Mouse (Mus musculus) liver (tissue): Measurements from ENCODE around the gene Rhoj.

Experiments
- DNase-seq: peaks from one replicate; pipeline ENCODE4 v3.0.0-alpha.2; 2020; ENCODE audit warnings: mixed read lengths

Gene Rhoj

GRCm38 (mm10) chr12:75351846-75352245 is 43.7 kb downstream of the Rhoj start:
- DNase-seq: no peak

GRCm38 (mm10) chr12:75352410-75352809 is 44.3 kb downstream of the Rhoj start:
- peak; percentile 33 for DNase-seq

GRCm38 (mm10) chr12:75354354-75354753 is 46.2 kb downstream of the Rhoj start:
- no peak for DNase-seq

DNA sequence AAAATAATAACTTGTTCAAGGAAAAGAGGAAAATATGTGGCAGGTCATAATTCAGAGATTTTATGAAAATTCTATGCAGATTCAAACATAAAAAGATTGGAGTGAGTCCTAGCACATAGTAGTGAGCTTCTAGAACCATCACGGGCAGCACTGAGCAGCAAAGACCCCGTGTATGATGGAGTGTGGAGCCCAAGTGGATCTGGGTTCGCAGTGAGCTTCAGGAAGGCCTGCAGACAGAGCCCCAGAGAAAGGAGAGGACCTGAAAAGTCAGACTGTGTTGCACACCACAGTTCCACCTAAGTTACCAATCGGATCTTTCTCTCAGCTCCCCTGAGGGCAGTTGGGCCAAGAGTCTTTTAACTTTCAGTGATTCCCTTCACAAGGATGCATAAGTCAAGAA is 49.7 kb downstream of the Rhoj start:
- no peak for DNase-seq

GRCm38 (mm10) chr12:75358714-75359113 is 50.6 kb downstream of the Rhoj start:
- no peak for DNase-seq

GRCm38 (mm10) chr12:75359500-75359899 is 51.4 kb downstream of the Rhoj start:
- no peak for DNase-seq

GRCm38 (mm10) chr12:75359921-75360482 is 51.9 kb downstream of the Rhoj start:
- no peak for DNase-seq

DNA sequence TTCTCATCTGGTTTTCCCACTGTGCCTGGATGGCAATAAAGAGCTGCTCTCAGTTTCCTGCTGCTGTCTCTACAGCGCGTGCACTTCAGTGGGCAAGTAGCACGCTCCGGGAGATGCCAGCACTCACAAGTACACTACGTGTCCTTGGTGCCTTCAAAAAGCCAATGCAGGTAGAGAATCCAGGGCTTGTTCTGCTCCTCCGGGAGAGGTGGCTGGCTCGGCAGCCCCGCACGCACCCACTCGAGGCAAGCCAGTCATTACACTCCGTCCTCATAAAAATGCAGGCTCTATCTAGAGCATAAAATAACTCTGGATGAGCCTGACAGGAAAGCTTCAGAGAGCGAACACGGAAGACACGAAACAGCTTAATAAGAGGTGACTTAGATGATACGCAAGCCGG is 54.3 kb downstream of the Rhoj start:
- DNase-seq: no peak

- no peak for DNase-seq
Observed at GRCm38 (mm10) chr12:75364416-75364815, 56.3 kb downstream of the Rhoj start.

GRCm38 (mm10) chr12:75365621-75366124 is 57.6 kb downstream of the Rhoj start:
- DNase-seq: no peak

DNA sequence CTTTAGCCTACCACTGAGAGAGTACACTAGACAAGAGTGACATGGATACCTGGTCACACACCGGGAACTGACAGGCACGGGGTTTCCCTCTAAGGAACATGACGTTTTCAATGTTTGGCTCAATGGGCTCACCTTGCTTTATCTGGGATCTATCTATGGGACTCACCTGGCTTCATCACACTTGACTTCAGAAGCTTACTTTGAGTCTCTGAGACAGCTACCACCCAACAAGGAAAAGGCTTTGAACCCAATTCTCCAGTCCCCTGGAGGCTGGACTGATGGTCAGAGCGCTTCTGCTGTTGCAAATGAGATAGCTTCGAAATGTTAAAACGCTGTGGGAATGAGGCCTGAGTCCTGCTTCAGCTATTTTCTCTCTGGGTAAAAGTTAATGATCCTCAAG is 59.2 kb downstream of the Rhoj start:
- no peak for DNase-seq

- no peak for DNase-seq
Observed at GRCm38 (mm10) chr12:75368527-75368926, 60.4 kb downstream of the Rhoj start.

GRCm38 (mm10) chr12:75369418-75369851 is 61.3 kb downstream of the Rhoj start:
- no peak for DNase-seq

DNA sequence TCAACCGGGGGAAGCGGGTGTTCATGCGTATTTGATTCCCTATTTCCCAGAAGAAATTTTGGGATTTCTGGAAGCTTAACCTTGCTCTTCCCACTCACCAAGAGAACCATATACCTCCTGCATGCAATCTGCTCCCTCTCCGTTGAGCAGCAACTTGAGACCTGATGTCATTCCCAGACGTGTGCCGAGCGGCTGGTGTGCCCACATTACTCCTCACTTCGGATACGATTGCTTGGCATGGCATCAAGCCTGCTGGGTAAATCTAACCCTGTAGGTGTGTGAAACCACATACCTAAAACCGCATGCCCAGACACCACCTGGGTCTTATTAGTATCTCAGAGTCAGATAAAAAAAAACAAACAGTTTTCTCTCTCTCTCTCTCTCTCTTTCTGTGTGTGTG is 66.3 kb downstream of the Rhoj start:
- DNase-seq: no peak

GRCm38 (mm10) chr12:75375060-75375459 is 66.9 kb downstream of the Rhoj start:
- no peak for DNase-seq

GRCm38 (mm10) chr12:75376126-75376525 is 68.0 kb downstream of the Rhoj start:
- DNase-seq: no peak

DNA sequence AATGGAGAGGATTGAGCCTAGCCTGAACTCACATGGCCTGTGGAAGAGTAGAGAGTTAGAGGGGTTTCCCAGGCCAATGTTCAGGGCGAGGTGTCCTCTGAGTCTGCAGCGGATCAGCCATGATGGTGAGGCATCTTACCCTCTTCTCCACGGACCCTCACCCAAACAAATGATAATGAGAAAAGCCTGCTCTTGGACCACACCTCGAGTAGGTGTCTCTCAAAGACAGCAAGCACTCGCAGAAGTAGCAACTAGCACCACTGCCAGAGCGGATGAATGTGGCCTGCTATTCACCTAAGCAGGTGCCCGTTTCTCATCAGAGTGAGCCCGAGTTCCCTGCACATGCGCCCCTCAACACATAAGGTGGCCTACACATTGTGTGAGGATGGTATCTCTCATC is 78.6 kb downstream of the Rhoj start:
- DNase-seq: no peak

DNA sequence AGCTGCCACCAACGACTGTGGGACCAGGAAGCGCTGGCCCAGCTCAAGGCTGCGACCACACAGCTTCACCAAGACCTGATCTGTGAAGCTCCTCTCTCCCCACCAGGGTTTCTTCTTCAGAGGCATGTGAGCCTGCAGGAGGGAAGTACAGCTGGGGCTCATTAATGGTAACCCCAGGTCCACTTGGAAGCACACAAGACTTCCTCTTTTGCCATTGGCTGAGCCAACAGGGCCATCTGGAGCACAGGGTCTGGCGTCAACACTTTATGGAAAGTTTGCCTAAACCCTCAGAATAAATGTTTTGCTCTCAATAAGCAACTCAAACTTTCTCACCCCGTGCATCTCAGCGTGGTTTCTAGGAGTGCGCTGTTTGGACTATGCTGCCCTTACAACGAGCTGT is 79.0 kb downstream of the Rhoj start:
- no peak for DNase-seq

DNA sequence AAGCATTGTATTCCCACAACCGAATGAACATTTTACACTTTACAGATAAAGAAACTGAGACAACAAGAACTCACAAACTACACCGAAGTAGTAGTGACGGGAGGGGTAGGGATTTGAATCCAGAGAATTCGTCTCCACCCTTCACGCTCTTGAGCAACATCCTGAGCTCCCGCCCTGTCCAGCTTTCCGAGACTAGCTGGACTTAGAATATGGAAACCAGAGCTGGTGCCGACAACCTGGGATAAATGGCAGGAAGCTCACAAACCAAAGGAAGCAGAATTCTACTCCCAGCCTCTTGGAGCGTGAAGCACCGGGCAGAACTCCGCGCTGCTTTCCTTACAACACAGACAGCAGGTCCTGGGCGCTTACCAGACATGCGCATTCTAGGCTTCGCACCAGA is 79.7 kb downstream of the Rhoj start:
- no peak for DNase-seq

GRCm38 (mm10) chr12:75388521-75388920 is 80.4 kb downstream of the Rhoj start:
- no peak for DNase-seq

DNA sequence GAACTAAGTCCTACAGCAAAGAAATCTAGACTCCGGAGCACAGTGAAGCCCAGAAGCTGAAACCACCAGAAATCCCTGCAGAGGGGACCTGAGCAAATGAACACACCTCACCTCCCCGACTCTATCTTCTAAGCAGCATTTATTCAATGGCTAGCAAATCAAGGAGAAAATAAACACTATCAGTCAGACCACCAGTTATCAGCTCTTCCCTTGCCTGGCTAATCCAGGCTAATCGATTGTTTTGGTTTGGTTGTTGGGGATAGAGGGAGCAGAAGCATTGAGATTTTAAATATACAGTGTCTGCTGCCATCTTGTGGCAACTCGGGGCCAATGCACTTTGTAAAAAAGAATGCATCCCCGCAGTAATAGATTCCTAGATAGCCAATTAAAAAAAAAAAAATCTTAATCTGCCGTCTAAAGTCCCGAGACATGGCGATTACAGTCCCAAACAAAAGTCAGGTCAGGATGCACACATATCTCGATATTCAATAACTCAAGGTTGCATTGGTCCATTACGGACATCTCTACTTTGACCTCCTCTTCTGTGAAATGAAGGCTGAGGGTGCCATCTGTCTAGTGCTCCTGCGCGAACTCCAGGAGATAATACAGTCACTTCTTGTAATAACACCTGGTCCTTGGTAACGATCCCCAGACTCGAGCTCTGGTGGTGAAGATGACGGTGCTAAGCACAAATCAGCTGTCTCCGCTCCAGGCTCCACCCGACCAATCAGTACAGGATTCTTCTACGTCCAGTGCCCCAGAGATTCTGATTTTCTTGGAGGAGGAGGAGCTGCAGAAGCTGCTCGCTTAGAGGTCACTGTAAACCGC is 81.4 kb downstream of the Rhoj start:
- no peak for DNase-seq

- no peak for DNase-seq
Observed at GRCm38 (mm10) chr12:75391526-75391925, 83.4 kb downstream of the Rhoj start.

DNA sequence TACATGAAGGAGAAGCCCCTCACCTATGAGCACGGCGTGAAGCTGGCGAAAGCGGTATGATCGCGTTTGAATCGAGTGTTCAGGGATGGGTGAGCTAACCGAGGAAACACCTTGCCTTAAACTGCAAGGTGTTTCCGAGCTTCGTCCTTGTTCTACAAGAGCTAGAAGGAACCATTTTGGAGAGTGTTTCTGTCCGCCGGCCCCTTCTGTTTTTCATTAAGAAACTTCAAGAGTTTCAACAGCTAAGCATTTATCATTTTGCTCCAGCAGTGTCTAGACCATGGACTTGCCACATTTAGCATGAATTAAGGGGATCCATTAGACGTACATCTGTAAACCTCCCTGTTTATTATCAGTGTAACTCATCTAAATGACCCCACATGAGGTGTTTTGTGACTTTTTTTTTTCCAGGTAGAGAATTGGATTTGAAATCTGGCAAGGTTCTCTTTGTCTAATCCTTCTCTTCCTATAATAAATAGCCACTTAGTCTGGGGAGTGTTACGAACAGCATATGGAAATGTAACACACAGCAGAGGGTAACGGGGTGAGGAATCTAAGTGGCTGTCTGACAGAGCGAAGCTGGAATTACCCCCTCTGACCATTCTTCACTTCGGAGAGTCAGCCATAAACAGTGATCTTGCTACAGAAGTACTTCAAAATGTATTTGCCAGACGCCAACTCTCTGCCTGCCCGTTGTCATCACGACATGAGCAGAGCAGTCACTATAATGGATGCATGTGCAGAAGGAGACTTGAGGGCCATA is 86.1 kb downstream of the Rhoj start:
- no peak for DNase-seq

- no peak for DNase-seq
Observed at GRCm38 (mm10) chr12:75396616-75397015, 88.5 kb downstream of the Rhoj start.
